Mouse (Mus musculus): ENCODE measurements around the gene Pdhx. TPM values are rescaled to one million over a fixed set of nuclear protein-coding genes. Genes with fewer than 3 reads are reported as not detected.

Pdhx gene
- total RNA-seq (2017): 15.2 to 24.7 TPM (median 16.6 TPM) in 3 replicates

GRCm38 (mm10) chr2:103073219-103073982, at the start of gene Pdhx, which contains the start of gene Apip:
TSS of gene Pdhx (minus strand) at chr2:103073513.
TSS of gene Apip (plus strand) at chr2:103073675.
- ATAC-seq (replicated peaks; ENCODE audit: insufficient number of reproducible peaks, low FRiP score, low TSS enrichment, poor library complexity, severe bottlenecking): peak; percentile 99

GRCm38 (mm10) chr2:103119197-103119854, 46.0 kb upstream of the Pdhx start:
- no peak for ATAC-seq (replicated peaks; ENCODE audit: insufficient number of reproducible peaks, low FRiP score, low TSS enrichment, poor library complexity, severe bottlenecking)

- no peak for ATAC-seq (replicated peaks; ENCODE audit: insufficient number of reproducible peaks, low FRiP score, low TSS enrichment, poor library complexity, severe bottlenecking)
Observed at GRCm38 (mm10) chr2:103118324-103119196, 45.2 kb upstream of the Pdhx start.

GRCm38 (mm10) chr2:103117212-103117611, 43.9 kb upstream of the Pdhx start:
- no peak for ATAC-seq (replicated peaks; ENCODE audit: insufficient number of reproducible peaks, low FRiP score, low TSS enrichment, poor library complexity, severe bottlenecking)

- no peak for ATAC-seq (replicated peaks; ENCODE audit: insufficient number of reproducible peaks, low FRiP score, low TSS enrichment, poor library complexity, severe bottlenecking)
Observed at GRCm38 (mm10) chr2:103111669-103112068, 38.4 kb upstream of the Pdhx start.

- no peak for ATAC-seq (replicated peaks; ENCODE audit: insufficient number of reproducible peaks, low FRiP score, low TSS enrichment, poor library complexity, severe bottlenecking)
Observed at GRCm38 (mm10) chr2:103106172-103106571, 32.9 kb upstream of the Pdhx start.

- no peak for ATAC-seq (replicated peaks; ENCODE audit: insufficient number of reproducible peaks, low FRiP score, low TSS enrichment, poor library complexity, severe bottlenecking)
Observed at GRCm38 (mm10) chr2:103102595-103102994, 29.3 kb upstream of the Pdhx start.

- ATAC-seq (replicated peaks; ENCODE audit: insufficient number of reproducible peaks, low FRiP score, low TSS enrichment, poor library complexity, severe bottlenecking): no peak
Observed at GRCm38 (mm10) chr2:103089521-103089920, 16.2 kb upstream of the Pdhx start.

GRCm38 (mm10) chr2:103088099-103088498, 14.8 kb upstream of the Pdhx start:
- no peak for ATAC-seq (replicated peaks; ENCODE audit: insufficient number of reproducible peaks, low FRiP score, low TSS enrichment, poor library complexity, severe bottlenecking)

GRCm38 (mm10) chr2:103086432-103086831, 13.1 kb upstream of the Pdhx start:
- ATAC-seq (replicated peaks; ENCODE audit: insufficient number of reproducible peaks, low FRiP score, low TSS enrichment, poor library complexity, severe bottlenecking): no peak

GRCm38 (mm10) chr2:103085633-103086032, 12.3 kb upstream of the Pdhx start:
- no peak for ATAC-seq (replicated peaks; ENCODE audit: insufficient number of reproducible peaks, low FRiP score, low TSS enrichment, poor library complexity, severe bottlenecking)

GRCm38 (mm10) chr2:103084451-103084850, 11.1 kb upstream of the Pdhx start:
- ATAC-seq (replicated peaks; ENCODE audit: insufficient number of reproducible peaks, low FRiP score, low TSS enrichment, poor library complexity, severe bottlenecking): no peak

GRCm38 (mm10) chr2:103082853-103083252, 9.5 kb upstream of the Pdhx start:
- no peak for ATAC-seq (replicated peaks; ENCODE audit: insufficient number of reproducible peaks, low FRiP score, low TSS enrichment, poor library complexity, severe bottlenecking)

GRCm38 (mm10) chr2:103081706-103082105, 8.4 kb upstream of the Pdhx start:
- ATAC-seq (replicated peaks; ENCODE audit: insufficient number of reproducible peaks, low FRiP score, low TSS enrichment, poor library complexity, severe bottlenecking): no peak

- ATAC-seq (replicated peaks; ENCODE audit: insufficient number of reproducible peaks, low FRiP score, low TSS enrichment, poor library complexity, severe bottlenecking): no peak
Observed at GRCm38 (mm10) chr2:103081117-103081516, 7.8 kb upstream of the Pdhx start.

- ATAC-seq (replicated peaks; ENCODE audit: insufficient number of reproducible peaks, low FRiP score, low TSS enrichment, poor library complexity, severe bottlenecking): no peak
Observed at GRCm38 (mm10) chr2:103070586-103070985, 2.7 kb downstream of the Pdhx start.

GRCm38 (mm10) chr2:103069752-103070405, 3.4 kb downstream of the Pdhx start:
- no peak for ATAC-seq (replicated peaks; ENCODE audit: insufficient number of reproducible peaks, low FRiP score, low TSS enrichment, poor library complexity, severe bottlenecking)

GRCm38 (mm10) chr2:103068602-103069001, 4.7 kb downstream of the Pdhx start:
- no peak for ATAC-seq (replicated peaks; ENCODE audit: insufficient number of reproducible peaks, low FRiP score, low TSS enrichment, poor library complexity, severe bottlenecking)

Measured in monocyte, adult 5-6 weeks (primary cell).